Mouse (Mus musculus) splenic B cell, adult 2 months (primary cell): ENCODE results near the gene Kcnk2.

Experiments used
- DNase-seq: peaks from one replicate; pipeline ENCODE4 v3.0.0-alpha.2; 2011; ENCODE audit warnings: low read depth, low spot score
- H3K27me3 ChIP-seq: 2 replicates; pipeline ENCODE4 v1.6.1; 2012; ENCODE audit warnings: mild to moderate bottlenecking, low read length, moderate library complexity, mixed read lengths; ENCODE audit not compliant: control insufficient read depth, poor library complexity, insufficient read depth, severe bottlenecking
- H3K36me3 ChIP-seq: 2 replicates; pipeline ENCODE4 v1.6.1; 2012; ENCODE audit warnings: mild to moderate bottlenecking, low read length, moderate library complexity, mixed read lengths; ENCODE audit not compliant: control insufficient read depth, poor library complexity, insufficient read depth, severe bottlenecking

The Kcnk2 gene

GRCm38 (mm10) chr1:189364188-189364587, 37.9 kb downstream of the Kcnk2 start:
- Histone ChIP-seq H3K36me3 (no peaks in the 10 kb centered on the region), H3K27me3 (no peaks in the 10 kb centered on the region)
- no peak for DNase-seq

GRCm38 (mm10) chr1:189362579-189362978, 39.5 kb downstream of the Kcnk2 start:
- DNase-seq, result no peak
- Histone ChIP-seq H3K36me3 (no peaks in the 10 kb centered on the region), H3K27me3 (no peaks in the 10 kb centered on the region)

- Histone ChIP-seq H3K36me3 (no peaks in the 10 kb centered on the region), H3K27me3 (no peaks in the 10 kb centered on the region)
- DNase-seq, result no peak
These were observed 42.4 kb downstream of the Kcnk2 start for GRCm38 (mm10) chr1:189359699-189360098.

- no peaks in the 10 kb centered on the region for H3K36me3 ChIP-seq
- DNase-seq, result no peak
- H3K27me3 ChIP-seq, result no peaks in the 10 kb centered on the region
These were observed 48.2 kb downstream of the Kcnk2 start for GRCm38 (mm10) chr1:189353887-189354286.

GRCm38 (mm10) chr1:189351804-189352203, 50.3 kb downstream of the Kcnk2 start:
- Histone ChIP-seq H3K27me3 (no peaks in the 10 kb centered on the region), H3K36me3 (no peaks in the 10 kb centered on the region)
- DNase-seq, result no peak

DNA sequence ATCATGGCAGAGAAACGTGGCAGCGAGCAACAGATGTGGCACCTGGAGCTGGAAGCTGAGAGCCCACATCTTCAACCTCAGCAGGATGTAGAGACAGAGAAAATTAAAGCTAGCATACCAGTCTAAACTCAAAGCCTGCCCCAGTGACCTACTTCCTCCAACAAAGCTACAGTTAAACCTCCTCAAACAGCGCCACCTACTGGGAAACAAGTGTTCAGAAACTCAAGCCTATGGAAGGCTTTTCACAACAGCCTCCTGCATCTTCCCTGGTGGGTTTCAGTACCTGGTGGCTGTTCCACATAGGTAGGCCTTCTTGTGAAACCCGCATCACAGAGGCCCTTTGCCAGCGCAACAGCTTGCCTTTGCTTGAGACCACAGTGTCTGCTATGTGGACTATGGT, 52.9 kb downstream of the Kcnk2 start:
- H3K36me3 ChIP-seq, result no peaks in the 10 kb centered on the region
- DNase-seq, result no peak
- H3K27me3 ChIP-seq, result no peaks in the 10 kb centered on the region

GRCm38 (mm10) chr1:189345166-189345565, 56.9 kb downstream of the Kcnk2 start:
- Histone ChIP-seq H3K27me3 (no peaks in the 10 kb centered on the region), H3K36me3 (no peaks in the 10 kb centered on the region)
- no peak for DNase-seq

DNA sequence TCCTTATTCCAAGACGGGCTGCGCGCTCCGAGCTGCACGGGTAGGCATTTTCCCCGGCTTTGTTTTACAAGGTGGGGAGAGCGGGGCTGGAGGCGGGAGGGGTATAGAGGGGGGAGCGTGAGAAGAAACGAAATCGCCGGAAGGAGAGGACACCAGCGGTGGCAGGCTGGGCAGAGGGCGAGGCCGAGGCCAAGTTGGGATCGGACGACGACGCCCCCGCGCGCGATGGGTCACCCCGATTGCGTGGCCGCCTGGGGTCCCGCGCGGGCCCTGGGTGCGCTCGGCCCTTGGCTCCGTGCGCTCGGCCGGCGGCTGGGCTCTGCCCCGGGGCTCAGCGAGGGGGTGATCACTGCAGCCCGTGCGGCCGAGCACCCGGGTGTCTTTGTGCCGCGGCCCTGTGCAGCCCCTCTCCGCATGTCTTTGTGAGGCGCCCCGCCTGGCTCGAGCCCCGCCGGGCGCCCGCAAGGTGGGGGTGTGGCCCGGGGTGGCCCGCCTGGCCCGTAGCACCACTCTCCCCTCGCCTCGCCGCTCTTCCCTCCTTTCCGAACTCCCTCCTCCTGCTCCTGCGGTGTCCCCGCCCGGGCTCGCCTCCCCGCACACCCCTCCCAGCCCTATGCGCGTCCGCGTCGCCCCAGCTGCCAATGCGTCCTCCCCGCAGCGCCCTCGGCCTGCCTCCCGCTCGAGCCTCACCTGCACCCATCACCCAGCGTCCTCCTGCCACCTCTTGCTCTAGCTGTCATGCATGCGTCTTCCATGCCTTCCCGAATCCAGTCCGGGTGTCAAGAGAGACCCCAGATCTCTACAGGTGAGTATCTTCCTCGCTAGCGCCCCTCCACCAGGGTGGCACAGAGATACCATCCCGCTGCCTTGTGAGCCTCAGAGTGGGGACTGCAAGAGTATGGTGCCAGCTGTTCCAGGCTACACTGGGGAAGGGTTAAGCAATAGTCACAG, 58.5 kb downstream of the Kcnk2 start:
- no peaks in the 10 kb centered on the region for H3K36me3 ChIP-seq
- DNase-seq, result no peak
- no peaks in the 10 kb centered on the region for H3K27me3 ChIP-seq

DNA sequence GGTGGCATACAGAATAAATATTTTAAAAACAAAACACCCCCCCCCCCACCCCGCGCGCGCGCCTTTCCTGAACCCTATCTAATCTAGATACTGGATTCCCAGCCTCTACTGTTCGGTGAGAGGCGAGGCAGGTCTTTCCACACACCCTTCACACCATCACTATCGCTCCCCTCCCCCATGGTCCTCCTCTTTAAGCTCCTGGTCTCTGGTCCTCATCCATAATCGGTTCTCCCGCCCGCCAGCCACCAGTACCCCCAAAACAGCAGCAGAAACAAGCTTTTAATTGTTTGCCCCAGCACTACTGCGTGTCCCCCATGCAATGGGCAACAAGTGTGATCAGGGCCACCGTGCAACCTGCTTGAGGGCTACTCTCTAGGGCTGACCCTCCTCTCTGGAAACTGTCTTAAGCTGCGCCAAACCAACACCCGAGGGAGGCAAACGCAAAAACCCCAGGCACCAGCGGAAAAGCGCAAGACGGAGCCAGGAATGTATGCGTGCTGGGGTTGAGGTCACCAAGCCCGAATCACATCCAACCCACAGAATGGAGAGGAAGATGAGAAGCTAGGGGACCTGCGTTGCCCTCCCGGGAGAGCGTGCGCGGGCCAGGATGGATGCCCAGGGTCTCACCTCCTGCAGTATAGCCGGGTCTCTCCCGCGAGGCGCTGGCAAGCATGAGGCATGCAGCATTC, 59.5 kb downstream of the Kcnk2 start:
- DNase-seq, result no peak
- Histone ChIP-seq H3K27me3 (no peaks in the 10 kb centered on the region), H3K36me3 (no peaks in the 10 kb centered on the region)

DNA sequence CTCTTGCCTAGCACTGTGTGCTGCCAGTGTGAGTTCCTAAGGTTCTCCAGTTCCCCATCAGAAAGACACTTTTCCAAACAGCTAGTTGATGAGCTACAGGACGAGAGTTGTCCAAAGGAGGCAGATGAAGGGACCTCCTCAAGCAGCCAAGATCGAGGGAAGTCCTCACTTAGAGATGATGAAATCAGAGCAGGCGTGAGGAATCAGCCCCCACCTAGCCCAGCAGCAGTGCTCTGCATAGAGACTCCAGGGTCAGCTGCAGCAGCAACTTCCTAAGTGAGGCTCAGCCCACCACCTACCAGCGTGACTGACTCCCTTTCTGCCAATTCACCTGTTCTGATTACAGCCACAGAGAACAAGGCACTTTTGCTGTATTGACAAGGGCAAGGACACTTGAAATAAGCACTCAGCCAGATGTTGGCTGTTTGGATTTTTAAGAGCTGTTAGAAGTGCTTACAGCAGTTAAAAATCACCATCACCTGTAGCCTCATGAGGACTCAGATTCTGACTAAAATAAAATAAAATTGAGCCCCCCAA, 60.6 kb downstream of the Kcnk2 start:
- Histone ChIP-seq H3K36me3 (no peaks in the 10 kb centered on the region), H3K27me3 (no peaks in the 10 kb centered on the region)
- DNase-seq, result no peak

DNA sequence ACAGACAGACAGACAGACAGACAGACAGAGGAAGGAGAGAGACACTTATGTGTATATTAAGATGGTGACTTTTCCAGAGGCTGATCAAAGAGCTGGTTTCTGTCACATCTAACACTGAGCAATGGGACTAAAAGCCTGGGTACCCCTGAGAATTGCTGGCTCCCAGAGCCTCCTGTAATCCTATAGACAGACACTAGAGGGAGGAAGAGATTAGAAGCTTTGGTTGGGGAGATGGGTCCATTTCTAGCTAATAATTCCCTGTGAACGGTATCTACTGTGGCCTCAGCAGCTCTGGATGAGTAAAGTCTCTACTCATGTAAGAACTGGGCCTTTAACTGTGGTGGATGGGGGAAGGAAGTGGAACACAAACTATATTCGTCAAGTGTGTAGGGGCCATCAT, 86.2 kb downstream of the Kcnk2 start:
- no peaks in the 10 kb centered on the region for H3K27me3 ChIP-seq
- no peaks in the 10 kb centered on the region for H3K36me3 ChIP-seq
- no peak for DNase-seq

DNA sequence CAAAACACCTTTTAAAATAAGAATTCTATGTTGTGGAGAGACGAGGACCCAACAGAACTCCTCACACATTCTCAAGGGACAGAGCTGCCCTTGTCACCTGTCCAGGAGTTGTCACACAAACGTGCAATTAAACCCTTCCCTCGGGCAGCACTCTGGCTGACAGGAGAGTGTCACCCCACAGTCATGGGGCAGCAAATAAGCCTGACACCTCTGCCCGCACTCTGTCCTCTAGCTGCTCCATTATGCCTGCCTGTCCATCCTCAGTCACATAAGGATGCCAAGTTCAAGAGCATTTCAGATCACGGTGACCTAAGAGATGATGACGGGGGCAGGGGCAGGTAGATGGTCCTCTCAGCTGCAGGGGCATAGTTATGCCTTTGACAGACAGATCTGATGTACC, 87.6 kb downstream of the Kcnk2 start:
- Histone ChIP-seq H3K27me3 (no peaks in the 10 kb centered on the region), H3K36me3 (no peaks in the 10 kb centered on the region)
- DNase-seq, result no peak

GRCm38 (mm10) chr1:189313750-189314149, 88.3 kb downstream of the Kcnk2 start:
- Histone ChIP-seq H3K27me3 (no peaks in the 10 kb centered on the region), H3K36me3 (no peaks in the 10 kb centered on the region)
- DNase-seq, result no peak

- DNase-seq, result no peak
- no peaks in the 10 kb centered on the region for H3K27me3 ChIP-seq
- no peaks in the 10 kb centered on the region for H3K36me3 ChIP-seq
These were observed 91.9 kb downstream of the Kcnk2 start for GRCm38 (mm10) chr1:189310145-189310544.

DNA sequence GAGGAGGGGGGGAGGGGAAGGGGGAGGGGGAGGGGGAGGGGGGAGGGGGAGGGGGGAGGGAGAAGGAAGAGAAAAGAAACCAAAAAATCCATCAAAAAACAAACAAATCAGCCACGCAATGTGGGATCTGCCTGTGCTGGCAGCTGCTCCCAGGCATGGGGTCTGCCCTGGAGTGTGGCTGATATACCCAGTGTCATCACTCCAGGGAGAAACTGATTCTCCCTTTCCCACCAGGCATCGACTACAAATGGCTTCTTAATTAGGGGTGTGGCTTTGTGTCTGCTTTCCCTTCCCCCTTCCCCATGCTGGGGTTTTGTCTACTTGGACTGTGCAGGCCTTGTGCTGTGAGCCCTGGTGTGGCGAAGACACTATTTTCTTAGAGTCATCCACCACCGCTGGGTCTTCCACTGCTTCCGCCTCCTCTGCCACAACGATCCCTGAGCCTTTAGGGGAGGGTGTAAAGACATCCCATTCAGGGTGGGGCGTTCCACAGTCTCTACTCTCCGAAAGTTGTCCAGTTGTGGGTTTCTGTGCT, 97.0 kb downstream of the Kcnk2 start:
- no peaks in the 10 kb centered on the region for H3K27me3 ChIP-seq
- no peaks in the 10 kb centered on the region for H3K36me3 ChIP-seq
- no peak for DNase-seq
